Mouse (Mus musculus): Measurements from ENCODE around the gene Il21r. TPM values are rescaled to one million over a fixed set of nuclear protein-coding genes. Genes with fewer than 3 reads are reported as not detected.

The Il21r gene
- total and polyA plus RNA-seq, 3 experiments: 103 to 252 (median 142) TPM

DNA sequence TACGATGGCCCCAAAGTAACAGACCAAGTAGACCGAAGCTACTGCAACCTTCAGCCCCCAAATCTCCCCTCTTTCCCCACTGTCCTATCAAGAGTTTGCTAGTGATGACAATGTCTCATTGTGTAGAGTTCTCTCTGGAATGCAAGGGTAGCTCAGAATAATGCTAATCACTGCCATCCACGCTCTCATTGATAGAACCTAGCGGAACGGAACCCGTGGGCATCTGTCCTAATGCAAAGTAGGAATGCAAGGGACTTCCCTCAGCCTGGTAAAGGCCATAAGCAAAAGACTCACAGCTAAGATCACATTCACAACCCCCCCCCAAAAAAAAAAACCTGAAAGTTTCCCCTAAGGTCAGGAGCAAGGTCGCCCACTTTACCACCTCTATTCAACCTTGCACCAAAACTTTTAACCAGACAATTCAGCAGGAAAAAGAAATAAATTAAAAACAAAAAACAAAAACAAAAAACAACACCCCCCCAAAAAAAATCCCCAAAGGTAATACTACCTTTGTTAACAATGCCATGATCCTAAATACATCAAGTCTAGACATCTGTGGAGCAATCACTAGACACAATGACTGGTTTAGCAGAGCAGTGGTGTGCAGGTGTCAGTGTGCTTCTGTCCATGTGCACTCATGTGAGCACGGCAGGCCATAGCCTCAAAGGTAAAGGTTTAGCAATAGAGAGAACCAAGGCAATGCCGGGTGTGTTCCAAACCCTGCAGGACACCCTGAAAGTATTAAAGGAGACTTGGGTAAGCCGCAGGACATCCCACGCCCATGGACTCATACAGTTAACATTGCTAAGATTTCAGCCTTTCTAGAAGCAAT lies 5.5 kb upstream of the Il21r start (continued):
- TF ChIP-seq MAFK (IDR thresholded peaks at IDR 0.05; ENCODE audit: insufficient replicate concordance, low read length) (0 out of 2 replicates have a peak, but pooled peaks have one; percentile 14), ETS1 (conservative IDR thresholded peaks at IDR 0.05; ENCODE audit: low read depth, low read length) (peak; percentile 44), PAX5 (IDR thresholded peaks at IDR 0.05; ENCODE audit: low read length) (no peak), NRF1 (IDR thresholded peaks at IDR 0.05; ENCODE audit: low read depth, low read length) (no peak), TBP (conservative IDR thresholded peaks at IDR 0.05; ENCODE audit: low read depth, low read length) (no peak), MAZ (IDR thresholded peaks at IDR 0.05; ENCODE audit: low read depth, low read length) (peak; percentile 86), GABPA (IDR thresholded peaks at IDR 0.05; ENCODE audit: insufficient replicate concordance, low read depth, low read length) (no peak), CHD1 (IDR thresholded peaks at IDR 0.05; ENCODE audit: low read depth, low read length) (peak; percentile 91; the same call in 1 of the 2 replicates), KAT2A (IDR thresholded peaks at IDR 0.05; ENCODE audit: insufficient replicate concordance, low read length) (no peak), ZKSCAN1 (IDR thresholded peaks at IDR 0.05; ENCODE audit: borderline replicate concordance, low read depth, low read length) (no peak), EP300 (IDR thresholded peaks at IDR 0.05; ENCODE audit: low read length) (peak; percentile 68)

DNA sequence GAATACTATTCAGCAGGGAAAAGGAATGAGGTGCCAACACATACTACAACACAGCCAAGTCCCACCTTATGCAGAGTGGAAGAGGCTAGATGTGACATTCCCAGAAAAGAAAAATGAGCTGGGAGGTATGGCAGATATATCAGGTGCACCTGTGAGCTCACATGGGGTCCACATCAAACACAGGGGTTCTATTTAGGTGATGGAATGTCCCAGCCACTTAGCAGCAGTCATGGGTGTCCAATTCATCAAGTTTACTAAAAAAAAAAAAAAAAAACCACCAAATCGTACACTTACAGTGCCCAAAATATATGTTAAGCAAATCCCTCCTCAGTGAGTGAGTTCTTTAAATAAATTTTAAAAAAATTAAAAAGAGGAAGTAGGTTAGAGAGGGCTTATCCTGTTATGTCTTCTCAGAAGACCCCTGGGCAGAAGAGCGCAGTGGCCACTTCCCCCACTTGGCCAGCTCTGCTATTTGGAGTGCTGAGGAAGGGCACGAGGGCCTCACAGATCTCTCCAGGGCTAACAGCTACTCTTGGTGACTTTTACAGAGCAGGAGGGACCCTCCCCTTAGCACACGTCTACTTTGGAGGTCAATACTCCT lies 3.8 kb upstream of the Il21r start:
- in situ Hi-C loops (cut with MboI; ENCODE audit: low pct_ligation_motif_present, low pct_unique_long_range_greater_than_20kb, low sequenced_read_pairs): no loop called here
- peak overlapping the region in 2 of 3 experiments; percentile 10 to 49 for H3K4me3 ChIP-seq (replicated peaks in 1 of 3; ENCODE audit: low read depth in 2 of 3, low read length in 2 of 3, poor library complexity in 1 of 3)
- TF ChIP-seq RCOR1 (conservative IDR thresholded peaks at IDR 0.05; ENCODE audit: low read depth, low read length): no peak
- TF ChIP-seq USF2 (conservative IDR thresholded peaks at IDR 0.05; ENCODE audit: low read depth, low read length): 0 out of 2 replicates have a peak, but pooled peaks have one; percentile 6
- TF ChIP-seq TCF12 (IDR thresholded peaks at IDR 0.05; ENCODE audit: low read depth, low read length): no peak
- no peak for TF ChIP-seq CHD2 (IDR thresholded peaks at IDR 0.05; ENCODE audit: low read length)
- no peak for TF ChIP-seq ZC3H11A (IDR thresholded peaks at IDR 0.05; ENCODE audit: low read depth, low read length)
- no peak for TF ChIP-seq ELF1 (IDR thresholded peaks at IDR 0.05; ENCODE audit: low read depth, low read length)
- TF ChIP-seq TBP (conservative IDR thresholded peaks at IDR 0.05; ENCODE audit: low read depth, low read length): no peak
- no peak for TF ChIP-seq HCFC1 (IDR thresholded peaks at IDR 0.05; ENCODE audit: low read depth, low read length)
- TF ChIP-seq IRF4 (IDR thresholded peaks at IDR 0.05; ENCODE audit: low read depth, low read length): peak; percentile 47; the same call in 1 of the 2 replicates
- TF ChIP-seq UBTF (IDR thresholded peaks at IDR 0.05; ENCODE audit: low read depth, low read length): no peak
- no peak for TF ChIP-seq KAT2A (IDR thresholded peaks at IDR 0.05; ENCODE audit: insufficient replicate concordance, low read length)
- TF ChIP-seq SMC3 (IDR thresholded peaks at IDR 0.05; ENCODE audit: low read depth, low read length): no peak
- TF ChIP-seq JUND (conservative IDR thresholded peaks at IDR 0.05; ENCODE audit: low read depth, low read length): no peak
- TF ChIP-seq MAZ (IDR thresholded peaks at IDR 0.05; ENCODE audit: low read depth, low read length): no peak
- TF ChIP-seq PAX5 (IDR thresholded peaks at IDR 0.05; ENCODE audit: low read length): no peak
- TF ChIP-seq MAFK (IDR thresholded peaks at IDR 0.05; ENCODE audit: insufficient replicate concordance, low read length): no peak
- TF ChIP-seq RAD21 (IDR thresholded peaks at IDR 0.05; ENCODE audit: low read depth, low read length): no peak
- no peak for TF ChIP-seq ZKSCAN1 (IDR thresholded peaks at IDR 0.05; ENCODE audit: borderline replicate concordance, low read depth, low read length)
- TF ChIP-seq CHD1 (IDR thresholded peaks at IDR 0.05; ENCODE audit: low read depth, low read length): no peak
- no peak for TF ChIP-seq MYC (IDR thresholded peaks at IDR 0.05; ENCODE audit: low read depth, low read length)
- TF ChIP-seq ZMIZ1 (IDR thresholded peaks at IDR 0.05; ENCODE audit: low read depth, low read length): no peak
- TF ChIP-seq MXI1 (IDR thresholded peaks at IDR 0.05; ENCODE audit: low read depth, low read length): no peak
- no peak for TF ChIP-seq E2F4 (IDR thresholded peaks at IDR 0.05; ENCODE audit: insufficient replicate concordance, low read depth, low read length)
- peak; percentile 39; the same call in 1 of the 2 replicates for TF ChIP-seq ETS1 (conservative IDR thresholded peaks at IDR 0.05; ENCODE audit: low read depth, low read length)
- no peak for TF ChIP-seq NELFE (IDR thresholded peaks at IDR 0.05; ENCODE audit: low read depth, low read length)
- no peak for TF ChIP-seq POLR2A (IDR thresholded peaks at IDR 0.05; ENCODE audit: low read depth, low read length)
- TF ChIP-seq GABPA (IDR thresholded peaks at IDR 0.05; ENCODE audit: insufficient replicate concordance, low read depth, low read length): no peak
- no peak for TF ChIP-seq CTCF (conservative IDR thresholded peaks at IDR 0.05 in 1 of 2, IDR thresholded peaks at IDR 0.05 in 1 of 2; ENCODE audit: low read depth in 2 of 2, low read length in 2 of 2)
- TF ChIP-seq EP300 (IDR thresholded peaks at IDR 0.05; ENCODE audit: low read length): peak; percentile 44; the same call in 1 of the 2 replicates
- TF ChIP-seq MEF2A (IDR thresholded peaks at IDR 0.05; ENCODE audit: borderline replicate concordance, low read depth, low read length): peak; percentile 70; the same call in 1 of the 2 replicates
- TF ChIP-seq ZNF384 (IDR thresholded peaks at IDR 0.05; ENCODE audit: low read depth, low read length): peak; percentile 93

More for the DNA sequence above, 3.8 kb upstream of the Il21r start:
- no peaks in the 10 kb centered on the region for H3K9me3 ChIP-seq (replicated peaks; ENCODE audit: low read length)
- peaks cover 0 to 2% of the 10 kb centered on the region in 2 experiments for H3K36me3 ChIP-seq (replicated peaks in 1 of 2; ENCODE audit: control insufficient read depth in 1 of 2, insufficient read depth in 1 of 2, low read length in 1 of 2)
- peak overlapping the region; percentile 96 for H3K27ac ChIP-seq (ENCODE audit: insufficient read depth, low read depth)
- no peaks in the 10 kb centered on the region for H3K27me3 ChIP-seq (replicated peaks)
- peak overlapping the region; percentile 5; the same call in 1 of the 2 replicates for H3K9ac ChIP-seq (ENCODE audit: insufficient read depth, low read depth)
- no peak for DNase-seq (ENCODE audit: extremely low read depth)
- dilution Hi-C loops (cut with MboI; ENCODE audit: extremely low pct_ligation_motif_present, extremely low pct_unique_long_range_greater_than_20kb, low sequenced_read_pairs): no loop called here
- peaks cover 28 to 77% of the 10 kb centered on the region in 2 experiments for H3K4me1 ChIP-seq (ENCODE audit: control insufficient read depth in 1 of 2, insufficient read depth in 2 of 2)
- peak overlapping the region; percentile 48; the same call in 1 of the 2 replicates for H3K4me2 ChIP-seq (ENCODE audit: insufficient read depth, low read depth, poor library complexity, severe bottlenecking)
- peaks cover 12% of the 10 kb centered on the region for H3K79me2 ChIP-seq (replicated peaks; ENCODE audit: control insufficient read depth, extremely low read depth, insufficient read depth, poor library complexity, severe bottlenecking)
